In the genomic region with DNA sequence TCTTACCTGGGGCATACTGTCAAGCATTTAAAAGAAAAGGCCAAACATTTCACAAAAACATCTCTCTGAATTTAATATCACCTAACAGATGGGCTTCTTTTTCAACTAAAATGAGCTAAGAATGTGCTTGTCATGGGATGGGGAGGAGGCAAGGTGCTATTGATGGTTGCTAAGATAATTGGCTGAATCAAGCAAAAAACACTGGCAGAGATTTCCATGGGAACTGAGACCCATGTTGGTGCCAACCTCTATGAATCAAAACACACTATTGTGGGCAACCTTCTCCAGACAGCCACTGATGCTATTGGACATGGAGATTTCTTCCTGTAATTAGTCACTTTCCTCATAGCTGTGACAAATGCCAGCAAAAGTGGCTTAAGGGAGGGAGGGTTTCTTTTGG, we compare ENCODE assay signal across 30 mouse cellular contexts.
DNase-seq lines count a peak whose midpoint lies in the region; ATAC-seq and TF ChIP-seq lines count a peak whose summit lies in the region.
"Had no signal": no experiment of that assay in that cellular context is flagged by ENCODE, and none has a peak within 500 bp of the region (broad histone marks: within the 10 kb centered on the region; RNA-seq: fewer than 3 reads in every experiment).

No protein-coding gene starts in this region.

- DNase-seq in forebrain, embryonic 14.5 days (ENCODE audit: low spot score) = peak; percentile 23
- DNase-seq in frontal cortex, postnatal 25 days (ENCODE audit: low spot score in 2 of 2) = no peak
- DNase-seq in intestine, embryonic 14.5 days (ENCODE audit: low spot score) = peak; percentile 29
- peak; percentile 59 for DNase-seq in brain, adult 2 months (ENCODE audit: low read depth, low spot score)
- no peak for DNase-seq in kidney, adult 11 months
- DNase-seq: adrenal gland, adult 8-10 months; adrenal gland, postnatal 25 days; cerebellum, adult 11 months; cerebellum, adult 8-10 months; cerebellum, postnatal 10 days; cerebellum, postnatal 36 days; embryo, embryonic 11 days; gastrocnemius, postnatal 10 days; gastrocnemius, postnatal 36 days; heart, postnatal 10 days; heart, postnatal 36 days; kidney, adult 9 months had no signal

- H3K27ac ChIP-seq in forebrain, embryonic 14.5 days (ENCODE audit: low read depth, low read length) = no peak overlapping the region
- H3K27ac ChIP-seq in forebrain, embryonic 12.5 days = no peak overlapping the region
- H3K27ac ChIP-seq in intestine, embryonic 14.5 days (ENCODE audit: low read depth) = no peak overlapping the region
- no peak overlapping the region for H3K27ac ChIP-seq in intestine, postnatal 0 days (ENCODE audit: low read depth, low read length)
- H3K27ac ChIP-seq: embryonic facial prominence, embryonic 10.5 days; embryonic facial prominence, embryonic 13.5 days; heart, embryonic 15.5 days; hindbrain, embryonic 10.5 days; hindbrain, embryonic 13.5 days had no signal

- H3K4me2 ChIP-seq in forebrain, embryonic 14.5 days (ENCODE audit: low read length) = no peak overlapping the region
- no peak overlapping the region for H3K4me2 ChIP-seq in forebrain, embryonic 12.5 days
- no peak overlapping the region for H3K4me2 ChIP-seq in intestine, embryonic 14.5 days (ENCODE audit: low read length)
- no peak overlapping the region for H3K4me2 ChIP-seq in intestine, postnatal 0 days (replicated peaks; ENCODE audit: low read depth)
- H3K4me2 ChIP-seq: embryonic facial prominence, embryonic 13.5 days; heart, embryonic 12.5 days; heart, embryonic 15.5 days; hindbrain, embryonic 13.5 days had no signal

- peak; percentile 34; the same call in 1 of the 2 replicates for ATAC-seq in forebrain, embryonic 14.5 days
- ATAC-seq in forebrain, embryonic 12.5 days (ENCODE audit: low FRiP score) = no peak
- ATAC-seq in frontal cortex, adult (ENCODE audit: low TSS enrichment) = peak; percentile 55; the same call in 1 of the 2 replicates
- ATAC-seq in intestine, embryonic 14.5 days (replicated peaks; ENCODE audit: low FRiP score, low TSS enrichment, low read depth) = no peak
- no peak for ATAC-seq in intestine, postnatal 0 days
- ATAC-seq: activated CD4-positive, CD25-positive, alpha-beta regulatory T cell, adult 4 months; hindbrain, embryonic 16.5 days; intestine, embryonic 16.5 days had no signal

- no peaks in the 10 kb centered on the region for H3K9me3 ChIP-seq in forebrain, embryonic 14.5 days (replicated peaks; ENCODE audit: control insufficient read depth, low read length)
- H3K9me3 ChIP-seq in forebrain, embryonic 12.5 days = no peaks in the 10 kb centered on the region
- H3K9me3 ChIP-seq in intestine, embryonic 14.5 days (ENCODE audit: control insufficient read depth, low read length) = no peaks in the 10 kb centered on the region
- no peaks in the 10 kb centered on the region for H3K9me3 ChIP-seq in intestine, postnatal 0 days (ENCODE audit: control insufficient read depth)
- H3K9me3 ChIP-seq: embryonic facial prominence, embryonic 10.5 days; embryonic facial prominence, embryonic 13.5 days; heart, embryonic 15.5 days; hindbrain, embryonic 13.5 days had no signal

- no peak for TF ChIP-seq CTCF in intestine, postnatal 0 days (IDR thresholded peaks at IDR 0.05; ENCODE audit: low read depth)

- H3K4me1 ChIP-seq in forebrain, embryonic 14.5 days (ENCODE audit: control insufficient read depth, insufficient read depth, low read length) = no peaks in the 10 kb centered on the region
- H3K4me1 ChIP-seq in forebrain, embryonic 12.5 days = no peaks in the 10 kb centered on the region
- H3K4me1 ChIP-seq in intestine, embryonic 14.5 days (replicated peaks; ENCODE audit: control insufficient read depth, insufficient read depth, low read length) = no peaks in the 10 kb centered on the region
- no peaks in the 10 kb centered on the region for H3K4me1 ChIP-seq in intestine, postnatal 0 days (replicated peaks; ENCODE audit: control insufficient read depth, insufficient read depth, low read length)
- H3K4me1 ChIP-seq: embryonic facial prominence, embryonic 10.5 days; embryonic facial prominence, embryonic 13.5 days; heart, embryonic 12.5 days; heart, embryonic 15.5 days; hindbrain, embryonic 10.5 days had no signal

- H3K4me3 ChIP-seq in forebrain, embryonic 14.5 days (ENCODE audit: low read depth, low read length) = no peak overlapping the region
- H3K4me3 ChIP-seq in forebrain, embryonic 12.5 days (replicated peaks) = no peak overlapping the region
- no peak overlapping the region for H3K4me3 ChIP-seq in intestine, embryonic 14.5 days (ENCODE audit: low read depth, low read length)
- H3K4me3 ChIP-seq in intestine, postnatal 0 days (ENCODE audit: low read depth, low read length) = no peak overlapping the region
- H3K4me3 ChIP-seq: embryonic facial prominence, embryonic 10.5 days; embryonic facial prominence, embryonic 13.5 days; erythroblast, embryonic 14.5 days; heart, embryonic 12.5 days; heart, embryonic 15.5 days; hindbrain, embryonic 10.5 days; hindbrain, embryonic 13.5 days had no signal

- no peak overlapping the region for H3K9ac ChIP-seq in forebrain, embryonic 14.5 days (ENCODE audit: low read length)
- H3K9ac ChIP-seq in forebrain, embryonic 12.5 days = no peak overlapping the region
- no peak overlapping the region for H3K9ac ChIP-seq in intestine, embryonic 14.5 days (ENCODE audit: low read length)
- no peak overlapping the region for H3K9ac ChIP-seq in intestine, postnatal 0 days (ENCODE audit: low read depth, low read length)
- H3K9ac ChIP-seq: embryonic facial prominence, embryonic 13.5 days; heart, embryonic 12.5 days; heart, embryonic 15.5 days; hindbrain, embryonic 13.5 days had no signal

- no peaks in the 10 kb centered on the region for H3K36me3 ChIP-seq in forebrain, embryonic 14.5 days (ENCODE audit: control insufficient read depth, insufficient read depth, low read length)
- no peaks in the 10 kb centered on the region for H3K36me3 ChIP-seq in forebrain, embryonic 12.5 days (replicated peaks)
- H3K36me3 ChIP-seq in intestine, embryonic 14.5 days (ENCODE audit: control insufficient read depth, insufficient read depth, low read length) = no peaks in the 10 kb centered on the region
- no peaks in the 10 kb centered on the region for H3K36me3 ChIP-seq in intestine, postnatal 0 days (ENCODE audit: control insufficient read depth, insufficient read depth)
- H3K36me3 ChIP-seq: embryonic facial prominence, embryonic 10.5 days; embryonic facial prominence, embryonic 13.5 days; heart, embryonic 12.5 days; heart, embryonic 15.5 days; hindbrain, embryonic 10.5 days; hindbrain, embryonic 13.5 days had no signal

- no peaks in the 10 kb centered on the region for H3K27me3 ChIP-seq in forebrain, embryonic 14.5 days (replicated peaks; ENCODE audit: control insufficient read depth, insufficient read depth, low read length)
- H3K27me3 ChIP-seq in forebrain, embryonic 12.5 days = no peaks in the 10 kb centered on the region
- H3K27me3 ChIP-seq in intestine, embryonic 14.5 days (replicated peaks; ENCODE audit: control insufficient read depth, insufficient read depth, low read length) = no peaks in the 10 kb centered on the region
- H3K27me3 ChIP-seq in intestine, postnatal 0 days (replicated peaks; ENCODE audit: control insufficient read depth, insufficient read depth, low read length) = no peaks in the 10 kb centered on the region
- H3K27me3 ChIP-seq: embryonic facial prominence, embryonic 13.5 days; heart, embryonic 12.5 days; heart, embryonic 15.5 days; hindbrain, embryonic 13.5 days had no signal

Comparison
In these comparisons a context has a peak if more than half of its experiments do, and no peak if none do; other contexts are left out.
1. ATAC-seq: peak in forebrain, embryonic 14.5 days (single experiment) and frontal cortex, adult (single experiment); none in forebrain, embryonic 12.5 days (single experiment), intestine, embryonic 14.5 days (single experiment) and intestine, postnatal 0 days (single experiment).
2. DNase-seq: peak in forebrain, embryonic 14.5 days (single experiment), intestine, embryonic 14.5 days (single experiment) and brain, adult 2 months (single experiment); none in frontal cortex, postnatal 25 days (0 of 2) and kidney, adult 11 months (single experiment).